Mouse (Mus musculus) thymus, adult 2 months (tissue): Measurements from ENCODE around the gene 4930518I15Rik.

Experiments used
- CTCF ChIP-seq: fragments of 200-500 bp; IDR thresholded peaks from 2 replicates; pipeline ENCODE4 v1.5.1; 2012; ENCODE audit warnings: mild to moderate bottlenecking, control low read depth, low read length, moderate library complexity, borderline replicate concordance; ENCODE audit not compliant: control insufficient read depth, poor library complexity, insufficient read depth; ENCODE audit errors: extremely low read depth
- POLR2A ChIP-seq: fragments of 200-500 bp; IDR thresholded peaks from 2 replicates; pipeline ENCODE4 v1.6.1; 2012; ENCODE audit warnings: mild to moderate bottlenecking, low read length, control low read depth, moderate library complexity; ENCODE audit not compliant: control insufficient read depth, poor library complexity, insufficient read depth; ENCODE audit errors: extremely low read depth

GRCm38 (mm10) chr2:156847653-156848052 is 10.1 kb downstream of the 4930518I15Rik start:
- no peak for TF ChIP-seq POLR2A
- no peak for TF ChIP-seq CTCF
